Mouse (Mus musculus) cerebellum, adult 2 months (tissue): ENCODE measurements around the gene Gm49425.

Experiments used
- CTCF ChIP-seq: fragments of 200-500 bp; IDR thresholded peaks from 2 replicates; pipeline ENCODE4 v1.5.1; 2011; ENCODE audit warnings: low read depth, mild to moderate bottlenecking, control low read depth, low read length, moderate library complexity, borderline replicate concordance; ENCODE audit not compliant: insufficient read depth
- POLR2A ChIP-seq: fragments of 200-500 bp; IDR thresholded peaks from 2 replicates; pipeline ENCODE4 v1.6.1; 2011; ENCODE audit warnings: low read length, control low read depth, borderline replicate concordance; ENCODE audit not compliant: insufficient read depth

GRCm38 (mm10) chr15:101506896-101507758, 9.9 kb downstream of the Gm49425 start:
- no peak for TF ChIP-seq CTCF
- TF ChIP-seq POLR2A: no peak
